Mouse (Mus musculus) stomach, postnatal 0 days (tissue): Measurements from ENCODE around the gene Nanog. TPM values are rescaled to one million over a fixed set of nuclear protein-coding genes. Genes with fewer than 3 reads are reported as not detected.

Experiments used
- ATAC-seq: fragments of 200-750 bp; cut with Nextera tagmentation; 2 replicates; pipeline ENCODE4 v1.8.0; 2017; ENCODE audit not compliant: low FRiP score, low TSS enrichment
- DNase-seq: peaks from one replicate; pipeline ENCODE4 v3.0.0-alpha.2; 2016; ENCODE audit warnings: low spot score
- H3K27ac ChIP-seq: fragments of 300-500 bp; sonication (generic); replicated peaks from 2 replicates; pipeline ENCODE4 v1.5.1; 2014; ENCODE audit warnings: mild to moderate bottlenecking, control low read depth
- H3K27me3 ChIP-seq: fragments of 300-500 bp; sonication (generic); 2 replicates; pipeline ENCODE4 v1.6.1; 2014; ENCODE audit warnings: low read length; ENCODE audit not compliant: control insufficient read depth, insufficient read depth
- H3K36me3 ChIP-seq: fragments of 300-500 bp; sonication (generic); 2 replicates; pipeline ENCODE4 v1.6.1; 2014; ENCODE audit warnings: low read length, mixed read lengths; ENCODE audit not compliant: control insufficient read depth, insufficient read depth
- H3K4me1 ChIP-seq: fragments of 300-500 bp; sonication (generic); replicated peaks from 2 replicates; pipeline ENCODE4 v1.6.1; 2014; ENCODE audit warnings: antibody characterized with exemption; ENCODE audit not compliant: control insufficient read depth, insufficient read depth
- H3K4me2 ChIP-seq: fragments of 300-500 bp; sonication (generic); replicated peaks from 2 replicates; pipeline ENCODE4 v1.6.1; 2014; ENCODE audit warnings: low read depth, mild to moderate bottlenecking, control low read depth, moderate library complexity
- H3K4me3 ChIP-seq: fragments of 300-500 bp; sonication (generic); 2 replicates; pipeline ENCODE4 v1.5.1; 2014; ENCODE audit warnings: low read depth, low read length, control low read depth
- H3K9ac ChIP-seq: fragments of 300-500 bp; sonication (generic); 2 replicates; pipeline ENCODE4 v1.6.1; 2014; ENCODE audit warnings: mild to moderate bottlenecking, low read length, control low read depth, mixed read lengths
- H3K9me3 ChIP-seq: fragments of 300-500 bp; sonication (generic); 2 replicates; pipeline ENCODE4 v1.6.1; 2016; ENCODE audit warnings: low read length; ENCODE audit not compliant: control insufficient read depth
- CTCF ChIP-seq: IDR thresholded peaks from 2 replicates; pipeline ENCODE4 v1.5.1; 2016; ENCODE audit warnings: antibody characterized with exemption, low read depth, mild to moderate bottlenecking, moderate library complexity
- EP300 ChIP-seq: optimal IDR thresholded peaks from 2 replicates; pipeline ENCODE3; 2016; ENCODE audit warnings: antibody characterized with exemption
- WGBS: fragments of 180-500 bp; shearing (Covaris S2); extraction: QIAGEN DNeasy Blood & Tissue Kit; methylation state at CpG from one replicate; pipeline ENCODE4 v1.1.7; 2014; 5-methylcytosine and 5-hydroxymethylcytosine counted together
- polyA plus RNA-seq: library from polyadenylated mRNA; unstranded; fragments of >200 nt; fragmentation: Nextera tagmentation; extraction: Ambion mirVana; gene quantifications from 2 replicates; pipeline ENCODE4 v1.2.1, GENCODE M21; 2015

Nanog gene
- polyA plus RNA-seq, 1 experiment from 2014 or later: 0.07 TPM

- H3K9ac ChIP-seq: no peak overlapping the region
- no peak for ATAC-seq
- TF ChIP-seq EP300: no peak
- TF ChIP-seq CTCF: no peak
- WGBS: 55% methylated on average over 10 of the region's 10 CpGs
- no peak overlapping the region for H3K27ac ChIP-seq
- no peaks in the 10 kb centered on the region for H3K27me3 ChIP-seq
- no peaks in the 10 kb centered on the region for H3K36me3 ChIP-seq
- H3K4me3 ChIP-seq: no peak overlapping the region
- no peak for DNase-seq
- no peaks in the 10 kb centered on the region for H3K9me3 ChIP-seq
- H3K4me2 ChIP-seq: no peak overlapping the region
- no peaks in the 10 kb centered on the region for H3K4me1 ChIP-seq
Measured at GRCm38 (mm10) chr6:122744505-122745249, 37.4 kb downstream of the Nanog start.

- TF ChIP-seq CTCF (no peak), EP300 (no peak)
- Histone ChIP-seq H3K9ac (no peak overlapping the region), H3K9me3 (no peaks in the 10 kb centered on the region), H3K36me3 (no peaks in the 10 kb centered on the region), H3K4me1 (no peaks in the 10 kb centered on the region), H3K27me3 (no peaks in the 10 kb centered on the region), H3K4me2 (no peak overlapping the region), H3K4me3 (no peak overlapping the region), H3K27ac (no peak overlapping the region)
- no peak for ATAC-seq
- no peak for DNase-seq
- 72% methylated on average over 6 of the region's 6 CpGs for WGBS
Measured at GRCm38 (mm10) chr6:122750579-122750978, 43.3 kb downstream of the Nanog start.

GRCm38 (mm10) chr6:122755913-122756312, 48.6 kb downstream of the Nanog start:
- Histone ChIP-seq H3K9me3 (no peaks in the 10 kb centered on the region), H3K4me3 (no peak overlapping the region), H3K9ac (no peak overlapping the region), H3K36me3 (no peaks in the 10 kb centered on the region), H3K4me2 (no peak overlapping the region), H3K4me1 (no peaks in the 10 kb centered on the region), H3K27ac (no peak overlapping the region), H3K27me3 (no peaks in the 10 kb centered on the region)
- TF ChIP-seq CTCF: no peak
- no peak for TF ChIP-seq EP300
- WGBS: 40% methylated on average over 2 of the region's 2 CpGs
- ATAC-seq (no peak), DNase-seq (no peak)

- no peak for TF ChIP-seq EP300
- no peak for TF ChIP-seq CTCF
Measured at GRCm38 (mm10) chr6:122758732-122759131, 51.4 kb downstream of the Nanog start.

GRCm38 (mm10) chr6:122761011-122761599, 53.8 kb downstream of the Nanog start:
- no peak for ATAC-seq
- TF ChIP-seq CTCF (no peak), EP300 (no peak)
- Histone ChIP-seq H3K4me2 (peak overlapping the region; percentile 18; the same call in 1 of the 2 replicates), H3K9ac (no peak overlapping the region), H3K36me3 (no peaks in the 10 kb centered on the region), H3K27me3 (no peaks in the 10 kb centered on the region), H3K9me3 (no peaks in the 10 kb centered on the region), H3K4me3 (peak overlapping the region; percentile 25), H3K4me1 (0 out of 2 replicates have a peak, but pooled peaks cover 2% of the 10 kb centered on the region), H3K27ac (no peak overlapping the region)
- peak; percentile 37 for DNase-seq
- WGBS: 5% methylated on average over 11 of the region's 11 CpGs

More at GRCm38 (mm10) chr6:122758732-122759131, 51.4 kb downstream of the Nanog start:
- H3K4me2 ChIP-seq: no peak overlapping the region
- H3K36me3 ChIP-seq: no peaks in the 10 kb centered on the region
- WGBS: 72% methylated on average over 5 of the region's 5 CpGs
- no peak for DNase-seq
- no peak overlapping the region for H3K9ac ChIP-seq
- H3K4me3 ChIP-seq: no peak overlapping the region
- no peak for ATAC-seq
- H3K9me3 ChIP-seq: no peaks in the 10 kb centered on the region
- no peaks in the 10 kb centered on the region for H3K4me1 ChIP-seq
- H3K27me3 ChIP-seq: no peaks in the 10 kb centered on the region
- no peak overlapping the region for H3K27ac ChIP-seq

- TF ChIP-seq CTCF: no peak
- no peak for TF ChIP-seq EP300
- Histone ChIP-seq H3K4me3 (no peak overlapping the region), H3K27me3 (no peaks in the 10 kb centered on the region), H3K9me3 (no peaks in the 10 kb centered on the region), H3K9ac (no peak overlapping the region), H3K36me3 (no peaks in the 10 kb centered on the region), H3K27ac (no peak overlapping the region), H3K4me1 (0 out of 2 replicates have a peak, but pooled peaks cover 2% of the 10 kb centered on the region), H3K4me2 (no peak overlapping the region)
- ATAC-seq: no peak
- no peak for DNase-seq
Measured at GRCm38 (mm10) chr6:122761901-122762300, 54.6 kb downstream of the Nanog start.
